Mouse (Mus musculus) midbrain, embryonic 12.5 days (tissue): ENCODE data around the gene Ccdc167. TPM values are rescaled to one million over a fixed set of nuclear protein-coding genes. Genes with fewer than 3 reads are reported as not detected.

Experiments
- ATAC-seq: fragments of 200-750 bp; cut with Nextera tagmentation; 2 replicates; pipeline ENCODE4 v1.8.0; 2017; ENCODE audit warnings: low read depth, moderate TSS enrichment, moderate library complexity; ENCODE audit not compliant: low FRiP score
- H3K27ac ChIP-seq: fragments of 300-500 bp; sonication (generic); replicated peaks from 2 replicates; pipeline ENCODE4 v1.5.1; 2016; ENCODE audit warnings: mild to moderate bottlenecking
- H3K27me3 ChIP-seq: fragments of 300-500 bp; sonication (generic); 2 replicates; pipeline ENCODE4 v1.6.1; 2016; ENCODE audit warnings: mild to moderate bottlenecking
- H3K36me3 ChIP-seq: fragments of 300-500 bp; sonication (generic); 2 replicates; pipeline ENCODE4 v1.6.1; 2016
- H3K4me1 ChIP-seq: fragments of 300-500 bp; sonication (generic); 2 replicates; pipeline ENCODE4 v1.6.1; 2016
- H3K4me2 ChIP-seq: fragments of 300-500 bp; sonication (generic); replicated peaks from 2 replicates; pipeline ENCODE4 v1.6.1; 2016; ENCODE audit warnings: mild to moderate bottlenecking, moderate library complexity
- H3K4me3 ChIP-seq: fragments of 300-500 bp; sonication (generic); 2 replicates; pipeline ENCODE4 v1.5.1; 2016; ENCODE audit warnings: mild to moderate bottlenecking
- H3K9ac ChIP-seq: fragments of 300-500 bp; sonication (generic); replicated peaks from 2 replicates; pipeline ENCODE4 v1.6.1; 2016; ENCODE audit warnings: mild to moderate bottlenecking, moderate library complexity
- H3K9me3 ChIP-seq: fragments of 300-500 bp; sonication (generic); 2 replicates; pipeline ENCODE4 v1.6.1; 2016; ENCODE audit warnings: mild to moderate bottlenecking
- WGBS: fragments of 180-500 bp; shearing (Covaris S2); methylation state at CpG from one replicate; pipeline ENCODE4 v1.1.7; 2016; 5-methylcytosine and 5-hydroxymethylcytosine counted together
- polyA plus RNA-seq: library from polyadenylated mRNA; unstranded; fragments of >200 nt; fragmentation: Nextera tagmentation; extraction: Ambion mirVana; gene quantifications from 2 replicates; pipeline ENCODE4 v1.2.1, GENCODE M21; 2016

Ccdc167 gene
- polyA plus RNA-seq, 1 experiment from 2014 or later: 15.9 TPM

GRCm38 (mm10) chr17:29680174-29680573, 36.7 kb downstream of the Ccdc167 start:
- H3K4me2 ChIP-seq: no peak overlapping the region
- no peak overlapping the region for H3K9ac ChIP-seq
- H3K27ac ChIP-seq: peak overlapping the region; percentile 61; the same call in 1 of the 2 replicates

GRCm38 (mm10) chr17:29679038-29679767, 37.6 kb downstream of the Ccdc167 start:
- H3K4me1 ChIP-seq: 0 out of 2 replicates have a peak, but pooled peaks cover 4% of the 10 kb centered on the region
- no peak overlapping the region for H3K9ac ChIP-seq
- ATAC-seq: no peak
- H3K27ac ChIP-seq: 0 out of 2 replicates have a peak overlapping the region, but pooled peaks have one; percentile 25
- H3K4me3 ChIP-seq: no peak overlapping the region
- H3K4me2 ChIP-seq: no peak overlapping the region
- H3K27me3 ChIP-seq: no peaks in the 10 kb centered on the region
- H3K9me3 ChIP-seq: no peaks in the 10 kb centered on the region
- H3K36me3 ChIP-seq: peaks cover 94% of the 10 kb centered on the region
- WGBS: 89% methylated on average over 6 of the region's 6 CpGs

More at GRCm38 (mm10) chr17:29680174-29680573, 36.7 kb downstream of the Ccdc167 start:
- 74% methylated on average over 2 of the region's 2 CpGs for WGBS
- Histone ChIP-seq H3K27me3 (no peaks in the 10 kb centered on the region), H3K4me3 (no peak overlapping the region), H3K36me3 (peaks cover 95% of the 10 kb centered on the region), H3K4me1 (0 out of 2 replicates have a peak, but pooled peaks cover 4% of the 10 kb centered on the region), H3K9me3 (no peaks in the 10 kb centered on the region)
- no peak for ATAC-seq

GRCm38 (mm10) chr17:29678526-29678925, 38.3 kb downstream of the Ccdc167 start:
- Histone ChIP-seq H3K4me3 (no peak overlapping the region), H3K36me3 (peaks cover 95% of the 10 kb centered on the region)
- 90% methylated on average over 8 of the region's 8 CpGs for WGBS

GRCm38 (mm10) chr17:29673325-29673724, 43.5 kb downstream of the Ccdc167 start:
- ATAC-seq: no peak
- H3K36me3 ChIP-seq: peaks cover 64% of the 10 kb centered on the region
- no peaks in the 10 kb centered on the region for H3K27me3 ChIP-seq
- H3K9ac ChIP-seq: no peak overlapping the region
- no peak overlapping the region for H3K27ac ChIP-seq
- WGBS: 93% methylated on average over 4 of the region's 4 CpGs
- H3K4me3 ChIP-seq: no peak overlapping the region
- no peak overlapping the region for H3K4me2 ChIP-seq
- peaks cover 3% of the 10 kb centered on the region; the same call in 1 of the 2 replicates for H3K4me1 ChIP-seq
- H3K9me3 ChIP-seq: no peaks in the 10 kb centered on the region

More at GRCm38 (mm10) chr17:29678526-29678925, 38.3 kb downstream of the Ccdc167 start:
- H3K27ac ChIP-seq: no peak overlapping the region
- 0 out of 2 replicates have a peak, but pooled peaks cover 4% of the 10 kb centered on the region for H3K4me1 ChIP-seq
- ATAC-seq: no peak
- H3K9ac ChIP-seq: no peak overlapping the region
- no peaks in the 10 kb centered on the region for H3K9me3 ChIP-seq
- no peaks in the 10 kb centered on the region for H3K27me3 ChIP-seq
- no peak overlapping the region for H3K4me2 ChIP-seq

GRCm38 (mm10) chr17:29671021-29671420, 45.8 kb downstream of the Ccdc167 start:
- no peaks in the 10 kb centered on the region for H3K9me3 ChIP-seq
- H3K27me3 ChIP-seq: no peaks in the 10 kb centered on the region
- no peak overlapping the region for H3K9ac ChIP-seq
- no peak for ATAC-seq
- H3K4me1 ChIP-seq: peaks cover 6% of the 10 kb centered on the region; the same call in 1 of the 2 replicates
- H3K4me2 ChIP-seq: no peak overlapping the region
- no peak overlapping the region for H3K27ac ChIP-seq
- no peak overlapping the region for H3K4me3 ChIP-seq
- WGBS: 94% methylated on average over 2 of the region's 2 CpGs
- H3K36me3 ChIP-seq: peaks cover 47% of the 10 kb centered on the region

- Histone ChIP-seq H3K27me3 (no peaks in the 10 kb centered on the region), H3K4me2 (no peak overlapping the region), H3K4me3 (no peak overlapping the region), H3K9ac (no peak overlapping the region), H3K9me3 (no peaks in the 10 kb centered on the region), H3K27ac (no peak overlapping the region), H3K36me3 (peaks cover 39% of the 10 kb centered on the region), H3K4me1 (peaks cover 6% of the 10 kb centered on the region; the same call in 1 of the 2 replicates)
- ATAC-seq: no peak
These were observed 46.9 kb downstream of the Ccdc167 start for GRCm38 (mm10) chr17:29669936-29670335.

GRCm38 (mm10) chr17:29669030-29669429, 47.8 kb downstream of the Ccdc167 start:
- no peak overlapping the region for H3K27ac ChIP-seq
- no peak overlapping the region for H3K4me3 ChIP-seq
- peaks cover 34% of the 10 kb centered on the region for H3K36me3 ChIP-seq
- no peak overlapping the region for H3K9ac ChIP-seq
- H3K9me3 ChIP-seq: no peaks in the 10 kb centered on the region
- no peaks in the 10 kb centered on the region for H3K27me3 ChIP-seq
- WGBS: 92% methylated on average over 4 of the region's 4 CpGs
- H3K4me2 ChIP-seq: no peak overlapping the region
- no peak for ATAC-seq
- H3K4me1 ChIP-seq: peaks cover 6% of the 10 kb centered on the region; the same call in 1 of the 2 replicates

GRCm38 (mm10) chr17:29668051-29668986, 48.5 kb downstream of the Ccdc167 start:
- Histone ChIP-seq H3K9ac (0 out of 2 replicates have a peak overlapping the region, but pooled peaks have one; percentile 5), H3K9me3 (no peaks in the 10 kb centered on the region), H3K36me3 (peaks cover 30% of the 10 kb centered on the region), H3K27me3 (no peaks in the 10 kb centered on the region), H3K4me2 (no peak overlapping the region), H3K27ac (peak overlapping the region; percentile 40), H3K4me1 (peaks cover 6% of the 10 kb centered on the region; the same call in 1 of the 2 replicates), H3K4me3 (no peak overlapping the region)
- ATAC-seq: no peak
- WGBS: 67% methylated on average over 10 of the region's 10 CpGs

GRCm38 (mm10) chr17:29662145-29662544, 54.7 kb downstream of the Ccdc167 start:
- Histone ChIP-seq H3K27me3 (no peaks in the 10 kb centered on the region), H3K36me3 (peaks cover 19% of the 10 kb centered on the region), H3K4me2 (no peak overlapping the region), H3K9ac (no peak overlapping the region), H3K27ac (no peak overlapping the region), H3K9me3 (no peaks in the 10 kb centered on the region), H3K4me1 (peaks cover 11% of the 10 kb centered on the region), H3K4me3 (no peak overlapping the region)
- 90% methylated on average over 6 of the region's 6 CpGs for WGBS
- no peak for ATAC-seq

- WGBS: under 1% methylated on average over 41 of the region's 41 CpGs
- Histone ChIP-seq H3K9ac (peak overlapping the region; percentile 96), H3K4me2 (peak overlapping the region; percentile 94), H3K4me1 (peaks cover 11% of the 10 kb centered on the region), H3K27me3 (no peaks in the 10 kb centered on the region), H3K27ac (peak overlapping the region; percentile 90), H3K4me3 (peak overlapping the region; percentile 71), H3K9me3 (no peaks in the 10 kb centered on the region), H3K36me3 (peaks cover 13% of the 10 kb centered on the region)
- peak; percentile 79 for ATAC-seq
These were observed 56.0 kb downstream of the Ccdc167 start for GRCm38 (mm10) chr17:29660762-29661391.

- Histone ChIP-seq H3K4me2 (peak within 1 kb of the TSS; percentile 94), H3K27me3 (no peaks in the 10 kb centered on the region), H3K9ac (peak within 1 kb of the TSS; percentile 96), H3K9me3 (no peaks in the 10 kb centered on the region), H3K36me3 (peaks cover 13% of the 10 kb centered on the region), H3K4me3 (peak within 1 kb of the TSS; percentile 71), H3K4me1 (peaks cover 11% of the 10 kb centered on the region), H3K27ac (peak within 1 kb of the TSS; percentile 90)
- WGBS: 2% methylated on average over 41 of the region's 41 CpGs
- peak; percentile 96 for ATAC-seq
These were observed 56.6 kb downstream of the Ccdc167 start, which contains the start of gene Cmtr1 for GRCm38 (mm10) chr17:29660076-29660761. Cmtr1 (plus strand) TSS chr17:29660595.
